8 mouse cellular contexts compared by ENCODE assay signal in the genomic region with DNA sequence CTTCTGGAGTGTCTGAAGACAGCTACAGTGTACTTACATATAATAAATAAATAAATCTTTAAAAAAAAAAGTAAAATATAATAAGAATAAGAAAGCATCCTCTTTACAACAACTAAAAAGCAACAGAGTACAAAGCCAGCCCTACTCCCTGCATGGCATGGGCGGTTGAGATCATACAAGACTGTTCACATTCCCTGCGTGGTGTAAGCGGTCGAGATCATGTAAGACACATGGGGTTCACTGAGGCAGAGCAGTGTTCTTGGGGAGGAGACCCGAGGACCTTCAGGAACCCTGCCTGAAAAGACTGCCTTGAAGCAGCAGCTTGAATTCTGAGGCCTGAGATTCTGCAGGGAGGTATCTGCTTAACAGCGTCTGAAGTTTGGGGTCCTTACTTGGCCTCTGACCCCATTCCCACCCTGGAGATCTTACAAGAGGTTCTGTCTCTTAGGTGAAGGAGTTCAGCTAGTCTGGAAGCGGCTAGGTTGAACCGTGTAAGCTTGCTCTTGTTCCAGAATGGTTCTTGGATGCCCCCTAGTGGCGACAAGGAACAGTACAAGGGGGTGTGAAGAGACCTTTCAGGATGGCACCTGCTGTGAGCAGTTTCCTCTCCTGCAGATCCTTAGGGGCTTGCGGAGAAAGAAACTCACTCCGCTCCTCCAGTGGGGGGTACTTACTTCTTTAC. TPM values are rescaled to one million over a fixed set of nuclear protein-coding genes. Genes with fewer than 3 reads are reported as not detected.
DNase-seq lines count a peak whose midpoint lies in the region; ATAC-seq and TF ChIP-seq lines count a peak whose summit lies in the region.

No protein-coding gene starts in this region.

- TF ChIP-seq POLR2A in cerebellum, adult 2 months (IDR thresholded peaks at IDR 0.05; ENCODE audit: borderline replicate concordance, insufficient read depth, low read length), result no peak

- POLR2A ChIA-PET in Patski (lab: Charles Lee), result interaction anchor here (0.8 kb wide), 1 partner anchor 33 kb away, joined by 3 read pairs; no protein-coding TSS in a partner anchor

- no peaks in the 10 kb centered on the region for H3K9me3 ChIP-seq in forebrain, postnatal 0 days (ENCODE audit: low read length)
- H3K9me3 ChIP-seq in hindbrain, embryonic 10.5 days, result no peaks in the 10 kb centered on the region

- in situ Hi-C loops in Patski (cut with MboI; ENCODE audit: low pct_unique_long_range_greater_than_20kb), result loop anchor here (5.0 to 10.0 kb wide), 4 partner anchors 34 to 329 kb away; partner anchors contain the start of gene Mtg2

- H3K4me1 ChIP-seq in cerebellum, adult 2 months (ENCODE audit: control insufficient read depth, insufficient read depth, low read length), result peaks cover under 1% of the 10 kb centered on the region
- 0 out of 2 replicates have a peak, but pooled peaks cover 3% of the 10 kb centered on the region for H3K4me1 ChIP-seq in forebrain, postnatal 0 days (ENCODE audit: insufficient read depth)
- peaks cover 20% of the 10 kb centered on the region for H3K4me1 ChIP-seq in hindbrain, embryonic 10.5 days (replicated peaks)

- no peak overlapping the region for H3K4me2 ChIP-seq in forebrain, postnatal 0 days (ENCODE audit: low read depth)

- no peaks in the 10 kb centered on the region for H3K36me3 ChIP-seq in forebrain, postnatal 0 days (ENCODE audit: insufficient read depth)
- H3K36me3 ChIP-seq in hindbrain, embryonic 10.5 days, result no peaks in the 10 kb centered on the region

- no peak for TF ChIP-seq CTCF in Patski (IDR thresholded peaks at IDR 0.05)
- peak; percentile 91 for TF ChIP-seq CTCF in cerebellum, adult 2 months (IDR thresholded peaks at IDR 0.05; ENCODE audit: borderline replicate concordance, insufficient read depth, low read depth, low read length)
- TF ChIP-seq CTCF in forebrain, postnatal 0 days (IDR thresholded peaks at IDR 0.05; ENCODE audit: low read depth), result peak; percentile 98

- peak; percentile 70 for ATAC-seq in Patski
- peak; percentile 94 for ATAC-seq in forebrain, postnatal 0 days

- H3K4me3 ChIP-seq in cerebellum, adult 2 months (replicated peaks; ENCODE audit: insufficient read depth, low read depth, low read length), result no peak overlapping the region
- H3K4me3 ChIP-seq in forebrain, postnatal 0 days (ENCODE audit: low read depth, low read length), result no peak overlapping the region
- H3K4me3 ChIP-seq in hindbrain, embryonic 10.5 days, result no peak overlapping the region

- H3K27ac ChIP-seq in cerebellum, adult 2 months (ENCODE audit: insufficient read depth, low read length), result no peak overlapping the region
- no peak overlapping the region for H3K27ac ChIP-seq in forebrain, postnatal 0 days (ENCODE audit: low read depth, low read length)
- H3K27ac ChIP-seq in hindbrain, embryonic 10.5 days, result peak overlapping the region; percentile 64; the same call in 1 of the 2 replicates

- H3K27me3 ChIP-seq in Patski, result no peaks in the 10 kb centered on the region
- no peaks in the 10 kb centered on the region for H3K27me3 ChIP-seq in cerebellum, adult 2 months (ENCODE audit: control insufficient read depth, insufficient read depth, low read length)
- H3K27me3 ChIP-seq in forebrain, postnatal 0 days (ENCODE audit: insufficient read depth, low read length), result no peaks in the 10 kb centered on the region
- no peaks in the 10 kb centered on the region for H3K27me3 ChIP-seq in hindbrain, embryonic 10.5 days (ENCODE audit: insufficient read depth, poor library complexity, severe bottlenecking)

- no peak for DNase-seq in Patski (ENCODE audit: low read depth, low spot score)
- peak; percentile 82 to 83 for DNase-seq in cerebellum, adult 2 months
- peak; percentile 92 for DNase-seq in forebrain, postnatal 0 days
- DNase-seq in hindbrain, embryonic 10.5 days (ENCODE audit: low spot score), result peak; percentile 81
- peak; percentile 57 to 81 for DNase-seq in layer of hippocampus, postnatal 25 days (ENCODE audit: extremely low spot score in 1 of 2, low spot score in 1 of 2)
- peak; percentile 86 for DNase-seq in lung, postnatal 14 days
- DNase-seq in retina, embryonic 14.5 days (ENCODE audit: low spot score), result peak; percentile 90
- DNase-seq in thymus, postnatal 4 days, result peak; percentile 83

- H3K9ac ChIP-seq in forebrain, postnatal 0 days, result no peak overlapping the region

- WGBS in cerebellum, adult 2 months, result 21% methylated on average over 11 of the region's 11 CpGs
- 30% methylated on average over 11 of the region's 11 CpGs for WGBS in forebrain, postnatal 0 days
- 31% methylated on average over 11 of the region's 11 CpGs for WGBS in hindbrain, embryonic 10.5 days

- CTCF ChIA-PET in Patski (lab: Charles Lee), result interaction anchor here (0.6 to 2.9 kb wide), 22 partner anchors 9 to 148 kb away, joined by 3 to 18 read pairs (median 4); partner anchors contain the start of gene Adrm1

RNA-seq across cellular contexts. Expression of gene Rps21, which starts 6.1 kb away (rescaled TPM):
- 1,364 TPM for polyA plus RNA-seq in Patski (2021)
- 1,729 and 1,776 TPM in 2 replicates for polyA plus RNA-seq in cerebellum, adult 2 months (2012; rRNA removed)
- 848 and 1,386 TPM in 2 replicates for total RNA-seq in forebrain, postnatal 0 days (2014; rRNA removed)
- polyA plus RNA-seq in forebrain, postnatal 0 days (2015; fragmentation: Nextera tagmentation; extraction: Ambion mirVana), result 439 and 570 TPM in 2 replicates
- 440 and 510 TPM in 2 replicates for polyA plus RNA-seq in hindbrain, embryonic 10.5 days (2016; fragmentation: Nextera tagmentation; extraction: Ambion mirVana)
- total RNA-seq in layer of hippocampus, postnatal 25 days (2021), result 100 to 1,000 TPM; 617 to 738 TPM

RNA-seq across cellular contexts. Expression of gene Cables2, which starts 22.2 kb away (rescaled TPM):
- 12.7 TPM for polyA plus RNA-seq in Patski (2021)
- 46.3 and 51.7 TPM in 2 replicates for polyA plus RNA-seq in cerebellum, adult 2 months (2012; rRNA removed)
- 46.6 and 58.8 TPM in 2 replicates for total RNA-seq in forebrain, postnatal 0 days (2014; rRNA removed)
- polyA plus RNA-seq in forebrain, postnatal 0 days (2015; fragmentation: Nextera tagmentation; extraction: Ambion mirVana), result 21.1 and 28.4 TPM in 2 replicates
- 12.6 and 16.0 TPM in 2 replicates for polyA plus RNA-seq in hindbrain, embryonic 10.5 days (2016; fragmentation: Nextera tagmentation; extraction: Ambion mirVana)
- 10 to 100 TPM; 32.3 to 38.2 TPM for total RNA-seq in layer of hippocampus, postnatal 25 days (2021)

RNA-seq across cellular contexts. Expression of gene Lama5, which starts 25.4 kb away (rescaled TPM):
- polyA plus RNA-seq in Patski (2021), result 221 TPM
- polyA plus RNA-seq in cerebellum, adult 2 months (2012; rRNA removed), result 6.4 and 7.0 TPM in 2 replicates
- total RNA-seq in forebrain, postnatal 0 days (2014; rRNA removed), result 3.5 and 8.9 TPM in 2 replicates
- polyA plus RNA-seq in forebrain, postnatal 0 days (2015; fragmentation: Nextera tagmentation; extraction: Ambion mirVana), result 1.4 and 1.7 TPM in 2 replicates
- 7.2 and 10.8 TPM in 2 replicates for polyA plus RNA-seq in hindbrain, embryonic 10.5 days (2016; fragmentation: Nextera tagmentation; extraction: Ambion mirVana)
- total RNA-seq in layer of hippocampus, postnatal 25 days (2021), result 10 to 100 TPM in 1 of 2 experiments, 1 to 10 TPM in 1; 5.7 to 10.2 TPM

RNA-seq across cellular contexts. Expression of gene Rbbp8nl, which starts 38.6 kb away (rescaled TPM):
- polyA plus RNA-seq in Patski (2021), result not detected
- not detected in 2 replicates for polyA plus RNA-seq in cerebellum, adult 2 months (2012; rRNA removed)
- not detected in 2 replicates for total RNA-seq in forebrain, postnatal 0 days (2014; rRNA removed)
- polyA plus RNA-seq in forebrain, postnatal 0 days (2015; fragmentation: Nextera tagmentation; extraction: Ambion mirVana), result not detected in 2 replicates
- 0.18 and 0.55 TPM in 2 replicates for polyA plus RNA-seq in hindbrain, embryonic 10.5 days (2016; fragmentation: Nextera tagmentation; extraction: Ambion mirVana)
- total RNA-seq in layer of hippocampus, postnatal 25 days (2021), result not detected

Comparison
In these comparisons a context has a peak if more than half of its experiments do, and no peak if none do; other contexts are left out.
1. RNA of gene Lama5, which starts 25.4 kb away (polyA plus RNA-seq): 221 TPM in Patski (single experiment); 7.2 to 10.8 TPM in hindbrain, embryonic 10.5 days, 6.4 to 7.0 TPM in cerebellum, adult 2 months and 1.4 to 1.7 TPM in forebrain, postnatal 0 days; every median in the first group is over 10 times any median in the second.